Mouse (Mus musculus): ENCODE data around the gene Pcdh7. TPM values are rescaled to one million over a fixed set of nuclear protein-coding genes. Genes with fewer than 3 reads are reported as not detected.

Pcdh7 gene
- polyA plus RNA-seq, 1 experiment, result 38.0 TPM

GRCm38 (mm10) chr5:57788775-57789509, 71.2 kb downstream of the Pcdh7 start:
- no peak for DNase-seq (ENCODE audit: extremely low spot score in 1 of 2, low spot score in 1 of 2)

- no peak for DNase-seq (ENCODE audit: extremely low spot score in 1 of 2, low spot score in 1 of 2)
Observed at GRCm38 (mm10) chr5:57796337-57796736, 78.6 kb downstream of the Pcdh7 start.

GRCm38 (mm10) chr5:57797951-57798670, 80.3 kb downstream of the Pcdh7 start:
- DNase-seq (ENCODE audit: extremely low spot score in 1 of 2, low spot score in 1 of 2), result no peak

- DNase-seq (ENCODE audit: extremely low spot score in 1 of 2, low spot score in 1 of 2), result no peak
Observed at GRCm38 (mm10) chr5:57803108-57803507, 85.3 kb downstream of the Pcdh7 start.

GRCm38 (mm10) chr5:57803890-57804289, 86.1 kb downstream of the Pcdh7 start:
- DNase-seq (ENCODE audit: extremely low spot score in 1 of 2, low spot score in 1 of 2), result no peak

GRCm38 (mm10) chr5:57807350-57807749, 89.6 kb downstream of the Pcdh7 start:
- DNase-seq (ENCODE audit: extremely low spot score in 1 of 2, low spot score in 1 of 2), result no peak

- DNase-seq (ENCODE audit: extremely low spot score in 1 of 2, low spot score in 1 of 2), result no peak
Observed at GRCm38 (mm10) chr5:57810641-57811040, 92.9 kb downstream of the Pcdh7 start.

- DNase-seq (ENCODE audit: extremely low spot score in 1 of 2, low spot score in 1 of 2), result no peak
Observed at GRCm38 (mm10) chr5:57815964-57816589, 98.3 kb downstream of the Pcdh7 start.

GRCm38 (mm10) chr5:57819788-57820187, 102.0 kb downstream of the Pcdh7 start:
- no peak for DNase-seq (ENCODE audit: extremely low spot score in 1 of 2, low spot score in 1 of 2)

- no peak for DNase-seq (ENCODE audit: extremely low spot score in 1 of 2, low spot score in 1 of 2)
Observed at GRCm38 (mm10) chr5:57821099-57821498, 103.3 kb downstream of the Pcdh7 start.

GRCm38 (mm10) chr5:57828437-57828836, 110.7 kb downstream of the Pcdh7 start:
- no peak for DNase-seq (ENCODE audit: extremely low spot score in 1 of 2, low spot score in 1 of 2)

GRCm38 (mm10) chr5:57837150-57837549, 119.4 kb downstream of the Pcdh7 start:
- DNase-seq (ENCODE audit: extremely low spot score in 1 of 2, low spot score in 1 of 2), result no peak

GRCm38 (mm10) chr5:57841357-57842119, 123.8 kb downstream of the Pcdh7 start:
- DNase-seq (ENCODE audit: extremely low spot score in 1 of 2, low spot score in 1 of 2), result peak; percentile 36 to 61

GRCm38 (mm10) chr5:57847500-57847899, 129.7 kb downstream of the Pcdh7 start:
- DNase-seq (ENCODE audit: extremely low spot score in 1 of 2, low spot score in 1 of 2), result peak in 1 of 2 experiments; percentile 54

- peak in 1 of 2 experiments; percentile 32 for DNase-seq (ENCODE audit: extremely low spot score in 1 of 2, low spot score in 1 of 2)
Observed at GRCm38 (mm10) chr5:57850111-57850510, 132.3 kb downstream of the Pcdh7 start.

- DNase-seq (ENCODE audit: extremely low spot score in 1 of 2, low spot score in 1 of 2), result no peak
Observed at GRCm38 (mm10) chr5:57857316-57857715, 139.5 kb downstream of the Pcdh7 start.

- DNase-seq (ENCODE audit: extremely low spot score in 1 of 2, low spot score in 1 of 2), result no peak
Observed at GRCm38 (mm10) chr5:57864254-57864653, 146.5 kb downstream of the Pcdh7 start.

- no peak for DNase-seq (ENCODE audit: extremely low spot score in 1 of 2, low spot score in 1 of 2)
Observed at GRCm38 (mm10) chr5:57865256-57865655, 147.5 kb downstream of the Pcdh7 start.

GRCm38 (mm10) chr5:57866097-57866496, 148.3 kb downstream of the Pcdh7 start:
- DNase-seq (ENCODE audit: extremely low spot score in 1 of 2, low spot score in 1 of 2), result no peak

GRCm38 (mm10) chr5:57867906-57868305, 150.1 kb downstream of the Pcdh7 start:
- no peak for DNase-seq (ENCODE audit: extremely low spot score in 1 of 2, low spot score in 1 of 2)

- no peak for DNase-seq (ENCODE audit: extremely low spot score in 1 of 2, low spot score in 1 of 2)
Observed at GRCm38 (mm10) chr5:57868702-57869101, 150.9 kb downstream of the Pcdh7 start.

Data from frontal cortex, adult 2 months (tissue).